Mouse (Mus musculus): ENCODE data around the gene Gcnt4. TPM values are rescaled to one million over a fixed set of nuclear protein-coding genes. Genes with fewer than 3 reads are reported as not detected.

Gcnt4 gene
- polyA plus RNA-seq, 1 experiment from 2014 or later, result 0.14 TPM

DNA sequence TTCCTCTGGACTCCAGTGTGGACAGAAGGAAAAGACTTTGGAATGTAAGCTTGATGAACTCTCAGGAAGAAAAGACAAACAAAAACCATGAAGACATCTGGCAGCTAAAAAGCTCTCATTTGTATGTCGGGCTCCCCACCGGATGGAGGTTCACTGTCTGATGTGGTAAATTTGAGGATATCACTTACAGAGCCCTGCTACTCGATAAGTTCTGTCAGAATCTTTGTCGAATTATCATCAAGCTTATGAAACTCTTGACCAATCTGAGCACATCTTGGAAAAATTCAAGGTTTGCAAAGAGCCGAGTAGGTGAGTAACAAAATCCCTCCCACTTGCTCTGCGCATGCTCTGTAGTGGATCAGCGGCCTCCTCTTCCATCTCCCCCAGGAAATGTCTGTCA is 40.5 kb downstream of the Gcnt4 start:
- H3K4me1 ChIP-seq (ENCODE audit: control insufficient read depth, insufficient read depth, low read depth, low read length), result no peaks in the 10 kb centered on the region
- H3K4me2 ChIP-seq (ENCODE audit: low read length), result no peak overlapping the region
- no peak overlapping the region for H3K4me3 ChIP-seq (ENCODE audit: low read length)
- WGBS, result 88% methylated on average over 7 of the region's 7 CpGs
- H3K36me3 ChIP-seq (ENCODE audit: control insufficient read depth, insufficient read depth, low read length), result no peaks in the 10 kb centered on the region
- no peak for ATAC-seq
- H3K9me3 ChIP-seq (ENCODE audit: control insufficient read depth, low read length), result no peaks in the 10 kb centered on the region
- no peak overlapping the region for H3K27ac ChIP-seq (ENCODE audit: low read depth, low read length)
- no peak overlapping the region for H3K9ac ChIP-seq (ENCODE audit: low read depth, low read length)
- H3K27me3 ChIP-seq (replicated peaks; ENCODE audit: control insufficient read depth, insufficient read depth, low read length), result no peaks in the 10 kb centered on the region

GRCm38 (mm10) chr13:96966210-96967089 is 42.0 kb downstream of the Gcnt4 start:
- H3K27me3 ChIP-seq (replicated peaks; ENCODE audit: control insufficient read depth, insufficient read depth, low read length), result no peaks in the 10 kb centered on the region
- H3K27ac ChIP-seq (ENCODE audit: low read depth, low read length), result no peak overlapping the region
- H3K9me3 ChIP-seq (ENCODE audit: control insufficient read depth, low read length), result no peaks in the 10 kb centered on the region
- no peak overlapping the region for H3K4me3 ChIP-seq (ENCODE audit: low read length)
- H3K9ac ChIP-seq (ENCODE audit: low read depth, low read length), result no peak overlapping the region
- H3K4me1 ChIP-seq (ENCODE audit: control insufficient read depth, insufficient read depth, low read depth, low read length), result no peaks in the 10 kb centered on the region
- H3K4me2 ChIP-seq (ENCODE audit: low read length), result no peak overlapping the region
- ATAC-seq, result no peak
- H3K36me3 ChIP-seq (ENCODE audit: control insufficient read depth, insufficient read depth, low read length), result no peaks in the 10 kb centered on the region
- WGBS, result 82% methylated on average over 15 of the region's 15 CpGs

- Histone ChIP-seq H3K36me3 (ENCODE audit: control insufficient read depth, insufficient read depth, low read length) (no peaks in the 10 kb centered on the region), H3K4me1 (ENCODE audit: control insufficient read depth, insufficient read depth, low read depth, low read length) (no peaks in the 10 kb centered on the region), H3K27ac (ENCODE audit: low read depth, low read length) (no peak overlapping the region), H3K9me3 (ENCODE audit: control insufficient read depth, low read length) (no peaks in the 10 kb centered on the region), H3K27me3 (replicated peaks; ENCODE audit: control insufficient read depth, insufficient read depth, low read length) (no peaks in the 10 kb centered on the region), H3K9ac (ENCODE audit: low read depth, low read length) (no peak overlapping the region), H3K4me3 (ENCODE audit: low read length) (no peak overlapping the region), H3K4me2 (ENCODE audit: low read length) (no peak overlapping the region)
- no peak for ATAC-seq
- 85% methylated on average over 5 of the region's 5 CpGs for WGBS
Measured at GRCm38 (mm10) chr13:96967091-96967490, 42.6 kb downstream of the Gcnt4 start.

DNA sequence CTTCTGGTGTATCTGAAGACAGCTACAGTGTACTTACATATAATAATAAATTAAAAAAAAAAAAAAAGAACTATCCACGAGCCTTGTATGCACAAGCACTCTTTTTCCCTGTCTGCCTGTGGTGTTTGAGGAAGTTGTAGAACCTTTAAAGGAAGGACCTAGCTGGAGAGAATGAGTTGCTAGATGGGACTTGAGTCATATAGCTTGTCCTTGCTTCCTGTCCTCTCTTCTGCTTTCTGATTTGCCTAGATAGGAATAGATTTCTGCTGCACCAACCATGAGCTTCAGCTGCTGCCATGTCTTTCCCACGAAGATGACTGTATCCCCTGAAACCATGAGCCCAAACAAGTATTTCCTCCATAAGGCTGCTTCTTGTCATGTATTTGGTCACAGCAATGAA is 43.3 kb downstream of the Gcnt4 start:
- no peak overlapping the region for H3K4me3 ChIP-seq (ENCODE audit: low read length)
- no peaks in the 10 kb centered on the region for H3K9me3 ChIP-seq (ENCODE audit: control insufficient read depth, low read length)
- H3K27ac ChIP-seq (ENCODE audit: low read depth, low read length), result no peak overlapping the region
- no peaks in the 10 kb centered on the region for H3K36me3 ChIP-seq (ENCODE audit: control insufficient read depth, insufficient read depth, low read length)
- H3K27me3 ChIP-seq (replicated peaks; ENCODE audit: control insufficient read depth, insufficient read depth, low read length), result no peaks in the 10 kb centered on the region
- ATAC-seq, result no peak
- 83% methylated on average over 2 of the region's 2 CpGs for WGBS
- no peak overlapping the region for H3K4me2 ChIP-seq (ENCODE audit: low read length)
- H3K4me1 ChIP-seq (ENCODE audit: control insufficient read depth, insufficient read depth, low read depth, low read length), result no peaks in the 10 kb centered on the region
- no peak overlapping the region for H3K9ac ChIP-seq (ENCODE audit: low read depth, low read length)

GRCm38 (mm10) chr13:96971076-96971475 is 46.6 kb downstream of the Gcnt4 start:
- WGBS, result 83% methylated on average over 4 of the region's 4 CpGs
- H3K9ac ChIP-seq (ENCODE audit: low read depth, low read length), result no peak overlapping the region
- no peak overlapping the region for H3K4me3 ChIP-seq (ENCODE audit: low read length)
- ATAC-seq, result no peak
- no peak overlapping the region for H3K4me2 ChIP-seq (ENCODE audit: low read length)
- no peak overlapping the region for H3K27ac ChIP-seq (ENCODE audit: low read depth, low read length)
- no peaks in the 10 kb centered on the region for H3K36me3 ChIP-seq (ENCODE audit: control insufficient read depth, insufficient read depth, low read length)
- H3K27me3 ChIP-seq (replicated peaks; ENCODE audit: control insufficient read depth, insufficient read depth, low read length), result no peaks in the 10 kb centered on the region
- H3K9me3 ChIP-seq (ENCODE audit: control insufficient read depth, low read length), result no peaks in the 10 kb centered on the region
- no peaks in the 10 kb centered on the region for H3K4me1 ChIP-seq (ENCODE audit: control insufficient read depth, insufficient read depth, low read depth, low read length)

DNA sequence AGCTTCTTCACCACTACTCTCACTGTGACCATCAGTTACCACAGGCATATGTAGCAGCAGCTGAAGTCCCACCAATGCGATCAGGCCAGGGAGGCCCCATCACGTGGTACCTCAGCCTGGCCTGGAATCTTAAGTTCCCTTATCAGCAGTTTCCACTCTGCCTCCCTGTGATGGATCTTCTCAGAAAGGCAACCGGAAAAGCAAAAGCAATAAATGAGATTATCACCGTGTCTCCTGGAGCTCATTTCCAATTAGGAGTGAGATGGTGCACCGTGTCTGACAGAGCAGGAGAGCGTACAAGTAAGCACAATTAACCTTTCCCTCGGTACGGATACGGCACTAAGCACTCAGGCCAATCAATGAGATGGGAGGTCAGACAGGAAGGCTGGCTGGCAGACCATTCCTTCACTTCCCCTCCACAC is 47.4 kb downstream of the Gcnt4 start:
- ATAC-seq, result 0 out of 2 replicates have a peak, but pooled peaks have one; percentile 40
- Histone ChIP-seq H3K9ac (ENCODE audit: low read depth, low read length) (no peak overlapping the region), H3K9me3 (ENCODE audit: control insufficient read depth, low read length) (no peaks in the 10 kb centered on the region), H3K4me3 (ENCODE audit: low read length) (no peak overlapping the region), H3K4me2 (ENCODE audit: low read length) (no peak overlapping the region), H3K27ac (ENCODE audit: low read depth, low read length) (no peak overlapping the region), H3K27me3 (replicated peaks; ENCODE audit: control insufficient read depth, insufficient read depth, low read length) (no peaks in the 10 kb centered on the region), H3K4me1 (ENCODE audit: control insufficient read depth, insufficient read depth, low read depth, low read length) (no peaks in the 10 kb centered on the region), H3K36me3 (ENCODE audit: control insufficient read depth, insufficient read depth, low read length) (no peaks in the 10 kb centered on the region)
- 72% methylated on average over 9 of the region's 9 CpGs for WGBS

GRCm38 (mm10) chr13:96973318-96973717 is 48.8 kb downstream of the Gcnt4 start:
- Histone ChIP-seq H3K4me3 (ENCODE audit: low read length) (no peak overlapping the region), H3K9ac (ENCODE audit: low read depth, low read length) (no peak overlapping the region), H3K27ac (ENCODE audit: low read depth, low read length) (no peak overlapping the region), H3K4me2 (ENCODE audit: low read length) (no peak overlapping the region), H3K9me3 (ENCODE audit: control insufficient read depth, low read length) (no peaks in the 10 kb centered on the region), H3K4me1 (ENCODE audit: control insufficient read depth, insufficient read depth, low read depth, low read length) (no peaks in the 10 kb centered on the region), H3K27me3 (replicated peaks; ENCODE audit: control insufficient read depth, insufficient read depth, low read length) (no peaks in the 10 kb centered on the region), H3K36me3 (ENCODE audit: control insufficient read depth, insufficient read depth, low read length) (no peaks in the 10 kb centered on the region)
- WGBS, result 96% methylated on average over 4 of the region's 4 CpGs
- no peak for ATAC-seq

DNA sequence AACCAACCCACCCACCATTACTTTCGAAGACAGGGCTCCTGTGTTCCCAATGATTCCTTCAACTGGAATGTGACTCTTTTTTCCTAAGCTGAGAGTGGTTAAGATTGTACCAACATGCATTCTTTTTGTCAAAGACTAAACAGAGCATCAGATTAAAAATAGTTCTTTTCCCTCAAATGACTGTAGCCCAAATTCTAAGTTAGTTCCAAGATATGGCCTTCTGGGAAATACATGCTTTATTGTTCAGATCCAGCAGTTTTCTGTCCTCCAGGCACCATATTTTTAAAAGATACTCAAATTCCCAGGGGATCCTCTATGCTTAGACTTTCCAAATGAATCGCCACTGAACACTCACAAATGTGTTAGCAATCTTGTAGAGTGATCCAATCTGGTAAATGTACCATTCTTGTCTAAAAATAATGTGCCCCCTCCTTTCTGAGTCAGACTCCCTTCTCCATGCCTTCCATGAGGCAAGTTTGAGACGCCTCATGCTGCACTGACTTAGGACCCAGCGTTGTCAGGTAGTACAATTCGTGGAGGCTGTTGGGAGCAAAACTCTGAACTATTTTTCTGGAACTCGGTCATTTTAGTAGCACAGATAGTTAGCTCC is 52.6 kb downstream of the Gcnt4 start:
- no peak for ATAC-seq
- Histone ChIP-seq H3K27ac (ENCODE audit: low read depth, low read length) (no peak overlapping the region), H3K9me3 (ENCODE audit: control insufficient read depth, low read length) (no peaks in the 10 kb centered on the region), H3K36me3 (ENCODE audit: control insufficient read depth, insufficient read depth, low read length) (no peaks in the 10 kb centered on the region), H3K27me3 (replicated peaks; ENCODE audit: control insufficient read depth, insufficient read depth, low read length) (no peaks in the 10 kb centered on the region), H3K4me3 (ENCODE audit: low read length) (no peak overlapping the region), H3K4me1 (ENCODE audit: control insufficient read depth, insufficient read depth, low read depth, low read length) (no peaks in the 10 kb centered on the region), H3K9ac (ENCODE audit: low read depth, low read length) (no peak overlapping the region), H3K4me2 (ENCODE audit: low read length) (no peak overlapping the region)
- WGBS, result 91% methylated on average over 6 of the region's 6 CpGs

GRCm38 (mm10) chr13:96980561-96980960 is 56.1 kb downstream of the Gcnt4 start:
- no peak overlapping the region for H3K4me3 ChIP-seq (ENCODE audit: low read length)
- H3K27me3 ChIP-seq (replicated peaks; ENCODE audit: control insufficient read depth, insufficient read depth, low read length), result no peaks in the 10 kb centered on the region
- no peak for ATAC-seq

More at GRCm38 (mm10) chr13:96980561-96980960, 56.1 kb downstream of the Gcnt4 start:
- no peaks in the 10 kb centered on the region for H3K4me1 ChIP-seq (ENCODE audit: control insufficient read depth, insufficient read depth, low read depth, low read length)
- no peaks in the 10 kb centered on the region for H3K9me3 ChIP-seq (ENCODE audit: control insufficient read depth, low read length)
- H3K4me2 ChIP-seq (ENCODE audit: low read length), result no peak overlapping the region
- H3K9ac ChIP-seq (ENCODE audit: low read depth, low read length), result no peak overlapping the region
- H3K27ac ChIP-seq (ENCODE audit: low read depth, low read length), result no peak overlapping the region
- no peaks in the 10 kb centered on the region for H3K36me3 ChIP-seq (ENCODE audit: control insufficient read depth, insufficient read depth, low read length)

Measured in hindbrain, embryonic 16.5 days (tissue).